Mouse (Mus musculus): ENCODE results near the gene Cul7. TPM values are rescaled to one million over a fixed set of nuclear protein-coding genes. Genes with fewer than 3 reads are reported as not detected.

Gene Cul7
- polyA plus RNA-seq, 1 experiment = 19.0 TPM

- TF ChIP-seq CTCF (IDR thresholded peaks at IDR 0.05; ENCODE audit: extremely low read depth, insufficient read depth, insufficient read length, insufficient replicate concordance) (no peak), POLR2A (IDR thresholded peaks at IDR 0.05; ENCODE audit: low read depth, low read length) (no peak)
- Histone ChIP-seq H3K4me3 (ENCODE audit: extremely low read depth, insufficient read depth, insufficient read length) (no peak overlapping the region), H3K27ac (ENCODE audit: insufficient read depth, low read length) (no peak overlapping the region), H3K36me3 (ENCODE audit: control insufficient read depth, insufficient read depth, low read length) (no peaks in the 10 kb centered on the region), H3K27me3 (ENCODE audit: control insufficient read depth, insufficient read depth, low read length) (no peaks in the 10 kb centered on the region), H3K4me1 (ENCODE audit: control insufficient read depth, insufficient read depth, insufficient read length) (peaks cover 2% of the 10 kb centered on the region; the same call in 1 of the 2 replicates)
- DNase-seq (ENCODE audit: low read depth in 1 of 2, low spot score in 2 of 2) = no peak
- 45% methylated on average over 15 of the region's 15 CpGs for WGBS
These were observed 40.2 kb upstream of the Cul7 start for GRCm38 (mm10) chr17:46609721-46610514.

GRCm38 (mm10) chr17:46611316-46611715 is 38.8 kb upstream of the Cul7 start:
- TF ChIP-seq POLR2A (IDR thresholded peaks at IDR 0.05; ENCODE audit: low read depth, low read length) = no peak
- no peak for TF ChIP-seq CTCF (IDR thresholded peaks at IDR 0.05; ENCODE audit: extremely low read depth, insufficient read depth, insufficient read length, insufficient replicate concordance)
- Histone ChIP-seq H3K36me3 (ENCODE audit: control insufficient read depth, insufficient read depth, low read length) (no peaks in the 10 kb centered on the region), H3K27me3 (ENCODE audit: control insufficient read depth, insufficient read depth, low read length) (no peaks in the 10 kb centered on the region), H3K4me1 (ENCODE audit: control insufficient read depth, insufficient read depth, insufficient read length) (peaks cover 2% of the 10 kb centered on the region; the same call in 1 of the 2 replicates), H3K4me3 (ENCODE audit: extremely low read depth, insufficient read depth, insufficient read length) (no peak overlapping the region), H3K27ac (ENCODE audit: insufficient read depth, low read length) (no peak overlapping the region)
- WGBS = 89% methylated on average over 6 of the region's 6 CpGs
- DNase-seq (ENCODE audit: low read depth in 1 of 2, low spot score in 2 of 2) = no peak

- TF ChIP-seq POLR2A (IDR thresholded peaks at IDR 0.05; ENCODE audit: low read depth, low read length) (no peak), CTCF (IDR thresholded peaks at IDR 0.05; ENCODE audit: extremely low read depth, insufficient read depth, insufficient read length, insufficient replicate concordance) (no peak)
- peaks cover 2% of the 10 kb centered on the region; the same call in 1 of the 2 replicates for H3K4me1 ChIP-seq (ENCODE audit: control insufficient read depth, insufficient read depth, insufficient read length)
- DNase-seq (ENCODE audit: low read depth in 1 of 2, low spot score in 2 of 2) = no peak
- H3K27ac ChIP-seq (ENCODE audit: insufficient read depth, low read length) = no peak overlapping the region
- no peaks in the 10 kb centered on the region for H3K36me3 ChIP-seq (ENCODE audit: control insufficient read depth, insufficient read depth, low read length)
- no peak overlapping the region for H3K4me3 ChIP-seq (ENCODE audit: extremely low read depth, insufficient read depth, insufficient read length)
- WGBS = 66% methylated on average over 2 of the region's 2 CpGs
- H3K27me3 ChIP-seq (ENCODE audit: control insufficient read depth, insufficient read depth, low read length) = no peaks in the 10 kb centered on the region
These were observed 37.9 kb upstream of the Cul7 start for GRCm38 (mm10) chr17:46612189-46612588.

GRCm38 (mm10) chr17:46612820-46613219 is 37.3 kb upstream of the Cul7 start:
- Histone ChIP-seq H3K36me3 (ENCODE audit: control insufficient read depth, insufficient read depth, low read length) (no peaks in the 10 kb centered on the region), H3K4me1 (ENCODE audit: control insufficient read depth, insufficient read depth, insufficient read length) (peaks cover 2% of the 10 kb centered on the region; the same call in 1 of the 2 replicates), H3K27ac (ENCODE audit: insufficient read depth, low read length) (no peak overlapping the region), H3K4me3 (ENCODE audit: extremely low read depth, insufficient read depth, insufficient read length) (no peak overlapping the region), H3K27me3 (ENCODE audit: control insufficient read depth, insufficient read depth, low read length) (no peaks in the 10 kb centered on the region)
- WGBS = 63% methylated on average over 4 of the region's 4 CpGs
- no peak for TF ChIP-seq POLR2A (IDR thresholded peaks at IDR 0.05; ENCODE audit: low read depth, low read length)
- DNase-seq (ENCODE audit: low read depth in 1 of 2, low spot score in 2 of 2) = no peak

- H3K4me1 ChIP-seq (ENCODE audit: control insufficient read depth, insufficient read depth, insufficient read length) = peaks cover 2% of the 10 kb centered on the region; the same call in 1 of the 2 replicates
- no peak for TF ChIP-seq POLR2A (IDR thresholded peaks at IDR 0.05; ENCODE audit: low read depth, low read length)
- no peak for TF ChIP-seq CTCF (IDR thresholded peaks at IDR 0.05; ENCODE audit: extremely low read depth, insufficient read depth, insufficient read length, insufficient replicate concordance)
These were observed 36.9 kb upstream of the Cul7 start for GRCm38 (mm10) chr17:46613229-46613628.

GRCm38 (mm10) chr17:46617799-46618198 is 32.3 kb upstream of the Cul7 start:
- TF ChIP-seq POLR2A (IDR thresholded peaks at IDR 0.05; ENCODE audit: low read depth, low read length) (no peak), CTCF (IDR thresholded peaks at IDR 0.05; ENCODE audit: extremely low read depth, insufficient read depth, insufficient read length, insufficient replicate concordance) (no peak)
- no peak for DNase-seq (ENCODE audit: low read depth in 1 of 2, low spot score in 2 of 2)
- H3K4me3 ChIP-seq (ENCODE audit: extremely low read depth, insufficient read depth, insufficient read length) = no peak overlapping the region
- no peaks in the 10 kb centered on the region for H3K27me3 ChIP-seq (ENCODE audit: control insufficient read depth, insufficient read depth, low read length)
- H3K27ac ChIP-seq (ENCODE audit: insufficient read depth, low read length) = no peak overlapping the region
- 87% methylated on average over 12 of the region's 12 CpGs for WGBS
- no peaks in the 10 kb centered on the region for H3K36me3 ChIP-seq (ENCODE audit: control insufficient read depth, insufficient read depth, low read length)
- no peaks in the 10 kb centered on the region for H3K4me1 ChIP-seq (ENCODE audit: control insufficient read depth, insufficient read depth, insufficient read length)

More at GRCm38 (mm10) chr17:46613229-46613628, 36.9 kb upstream of the Cul7 start:
- no peaks in the 10 kb centered on the region for H3K27me3 ChIP-seq (ENCODE audit: control insufficient read depth, insufficient read depth, low read length)
- no peak for DNase-seq (ENCODE audit: low read depth in 1 of 2, low spot score in 2 of 2)
- no peak overlapping the region for H3K27ac ChIP-seq (ENCODE audit: insufficient read depth, low read length)
- H3K36me3 ChIP-seq (ENCODE audit: control insufficient read depth, insufficient read depth, low read length) = no peaks in the 10 kb centered on the region
- 74% methylated on average over 3 of the region's 3 CpGs for WGBS
- no peak overlapping the region for H3K4me3 ChIP-seq (ENCODE audit: extremely low read depth, insufficient read depth, insufficient read length)

- TF ChIP-seq CTCF (IDR thresholded peaks at IDR 0.05; ENCODE audit: extremely low read depth, insufficient read depth, insufficient read length, insufficient replicate concordance) = no peak
- TF ChIP-seq POLR2A (IDR thresholded peaks at IDR 0.05; ENCODE audit: low read depth, low read length) = no peak
- WGBS = 58% methylated on average over 6 of the region's 6 CpGs
- no peak overlapping the region for H3K4me3 ChIP-seq (ENCODE audit: extremely low read depth, insufficient read depth, insufficient read length)
- H3K27me3 ChIP-seq (ENCODE audit: control insufficient read depth, insufficient read depth, low read length) = no peaks in the 10 kb centered on the region
- no peak overlapping the region for H3K27ac ChIP-seq (ENCODE audit: insufficient read depth, low read length)
- no peaks in the 10 kb centered on the region for H3K4me1 ChIP-seq (ENCODE audit: control insufficient read depth, insufficient read depth, insufficient read length)
- no peaks in the 10 kb centered on the region for H3K36me3 ChIP-seq (ENCODE audit: control insufficient read depth, insufficient read depth, low read length)
- DNase-seq (ENCODE audit: low read depth in 1 of 2, low spot score in 2 of 2) = no peak
These were observed 31.8 kb upstream of the Cul7 start for GRCm38 (mm10) chr17:46618394-46618768.

Measured in spleen, adult 2 months (tissue).